Mouse (Mus musculus) midbrain, embryonic 13.5 days (tissue): ENCODE data around the gene St3gal6. TPM values are rescaled to one million over a fixed set of nuclear protein-coding genes. Genes with fewer than 3 reads are reported as not detected.
A peak's percentile ranks its signal among the peaks of the same experiment; 100 is the strongest.

Experiments used
- ATAC-seq: fragments of 200-750 bp; cut with Nextera tagmentation; 2 replicates; pipeline ENCODE4 v1.8.0; 2017; ENCODE audit warnings: mild to moderate bottlenecking, moderate TSS enrichment, moderate library complexity
- H3K27ac ChIP-seq: fragments of 300-500 bp; sonication (generic); 2 replicates; pipeline ENCODE4 v1.5.1; 2015; ENCODE audit warnings: inconsistent platforms, mild to moderate bottlenecking, moderate library complexity
- H3K27me3 ChIP-seq: fragments of 300-500 bp; sonication (generic); 2 replicates; pipeline ENCODE4 v1.6.1; 2015; ENCODE audit warnings: mild to moderate bottlenecking, inconsistent platforms
- H3K36me3 ChIP-seq: fragments of 300-500 bp; sonication (generic); 2 replicates; pipeline ENCODE4 v1.6.1; 2015; ENCODE audit warnings: mild to moderate bottlenecking, inconsistent platforms
- H3K4me1 ChIP-seq: fragments of 300-500 bp; sonication (generic); replicated peaks from 2 replicates; pipeline ENCODE4 v1.6.1; 2015; ENCODE audit warnings: inconsistent platforms
- H3K4me2 ChIP-seq: fragments of 300-500 bp; sonication (generic); replicated peaks from 2 replicates; pipeline ENCODE4 v1.6.1; 2015; ENCODE audit warnings: moderate library complexity, mild to moderate bottlenecking, inconsistent platforms
- H3K4me3 ChIP-seq: fragments of 300-500 bp; sonication (generic); replicated peaks from 2 replicates; pipeline ENCODE4 v1.5.1; 2015; ENCODE audit warnings: mild to moderate bottlenecking, inconsistent platforms
- H3K9ac ChIP-seq: fragments of 300-500 bp; sonication (generic); replicated peaks from 2 replicates; pipeline ENCODE4 v1.6.1; 2015; ENCODE audit warnings: mild to moderate bottlenecking, inconsistent platforms
- H3K9me3 ChIP-seq: fragments of 300-500 bp; sonication (generic); 2 replicates; pipeline ENCODE4 v1.6.1; 2016; ENCODE audit warnings: mild to moderate bottlenecking, inconsistent platforms
- WGBS: fragments of 180-500 bp; shearing (Covaris S2); methylation state at CpG from one replicate; pipeline ENCODE4 v1.1.7; 2015; 5-methylcytosine and 5-hydroxymethylcytosine counted together
- polyA plus RNA-seq: library from polyadenylated mRNA; unstranded; fragments of >200 nt; fragmentation: Nextera tagmentation; extraction: Ambion mirVana; gene quantifications from 2 replicates; pipeline ENCODE4 v1.2.1, GENCODE M21; 2015

St3gal6 gene
- polyA plus RNA-seq, 1 experiment from 2014 or later: 8.3 TPM

- no peak for ATAC-seq
- Histone ChIP-seq H3K9me3 (no peaks in the 10 kb centered on the region), H3K4me1 (peaks cover 6% of the 10 kb centered on the region), H3K4me2 (no peak overlapping the region), H3K4me3 (no peak overlapping the region), H3K27me3 (no peaks in the 10 kb centered on the region), H3K27ac (no peak overlapping the region), H3K9ac (no peak overlapping the region), H3K36me3 (no peaks in the 10 kb centered on the region)
- WGBS: 86% methylated on average over 7 of the region's 7 CpGs
These were observed 10.5 kb upstream of the St3gal6 start for GRCm38 (mm10) chr16:58534245-58535142.

- no peaks in the 10 kb centered on the region for H3K27me3 ChIP-seq
- no peak overlapping the region for H3K4me3 ChIP-seq
- no peaks in the 10 kb centered on the region for H3K9me3 ChIP-seq
- H3K9ac ChIP-seq: no peak overlapping the region
- 71% methylated on average over 5 of the region's 5 CpGs for WGBS
- no peak for ATAC-seq
- no peaks in the 10 kb centered on the region for H3K36me3 ChIP-seq
- peaks cover 6% of the 10 kb centered on the region for H3K4me1 ChIP-seq
- no peak overlapping the region for H3K27ac ChIP-seq
- no peak overlapping the region for H3K4me2 ChIP-seq
These were observed 9.7 kb upstream of the St3gal6 start for GRCm38 (mm10) chr16:58533742-58534141.

- ATAC-seq: no peak
- H3K36me3 ChIP-seq: no peaks in the 10 kb centered on the region
- H3K4me2 ChIP-seq: no peak overlapping the region
- H3K4me1 ChIP-seq: peaks cover 6% of the 10 kb centered on the region
- H3K27ac ChIP-seq: no peak overlapping the region
- 59% methylated on average over 2 of the region's 2 CpGs for WGBS
- no peak overlapping the region for H3K9ac ChIP-seq
- H3K9me3 ChIP-seq: no peaks in the 10 kb centered on the region
- H3K4me3 ChIP-seq: no peak overlapping the region
- no peaks in the 10 kb centered on the region for H3K27me3 ChIP-seq
These were observed 9.2 kb upstream of the St3gal6 start for GRCm38 (mm10) chr16:58533254-58533653.

- H3K9ac ChIP-seq: no peak overlapping the region
- H3K27ac ChIP-seq: no peak overlapping the region
- no peak overlapping the region for H3K4me3 ChIP-seq
- no peaks in the 10 kb centered on the region for H3K27me3 ChIP-seq
- H3K36me3 ChIP-seq: no peaks in the 10 kb centered on the region
- WGBS: 16% methylated on average over 3 of the region's 3 CpGs
- peak; percentile 85 for ATAC-seq
- H3K4me2 ChIP-seq: no peak overlapping the region
- H3K9me3 ChIP-seq: no peaks in the 10 kb centered on the region
- H3K4me1 ChIP-seq: peaks cover 6% of the 10 kb centered on the region
These were observed 8.5 kb upstream of the St3gal6 start for GRCm38 (mm10) chr16:58532511-58532910.

GRCm38 (mm10) chr16:58527817-58528216 lies 3.8 kb upstream of the St3gal6 start:
- WGBS: 85% methylated on average over 5 of the region's 5 CpGs
- Histone ChIP-seq H3K9ac (no peak overlapping the region), H3K4me3 (no peak overlapping the region), H3K4me2 (no peak overlapping the region), H3K4me1 (peaks cover 6% of the 10 kb centered on the region), H3K27me3 (0 out of 2 replicates have a peak, but pooled peaks cover 2% of the 10 kb centered on the region), H3K36me3 (no peaks in the 10 kb centered on the region), H3K9me3 (peaks cover 3% of the 10 kb centered on the region; the same call in 1 of the 2 replicates), H3K27ac (no peak overlapping the region)
- no peak for ATAC-seq

GRCm38 (mm10) chr16:58526729-58527128 lies 2.7 kb upstream of the St3gal6 start:
- Histone ChIP-seq H3K9me3 (peaks cover 3% of the 10 kb centered on the region; the same call in 1 of the 2 replicates), H3K27ac (no peak overlapping the region), H3K4me2 (no peak overlapping the region), H3K4me1 (peaks cover 7% of the 10 kb centered on the region; the same call in 1 of the 2 replicates), H3K9ac (no peak overlapping the region), H3K36me3 (no peaks in the 10 kb centered on the region), H3K27me3 (0 out of 2 replicates have a peak, but pooled peaks cover 2% of the 10 kb centered on the region), H3K4me3 (no peak overlapping the region)
- no peak for ATAC-seq
- WGBS: 86% methylated on average over 6 of the region's 6 CpGs

GRCm38 (mm10) chr16:58525832-58526231 lies 1.8 kb upstream of the St3gal6 start:
- Histone ChIP-seq H3K27me3 (peaks cover 6% of the 10 kb centered on the region; the same call in 1 of the 2 replicates), H3K4me1 (peaks cover 7% of the 10 kb centered on the region; the same call in 1 of the 2 replicates), H3K4me3 (no peak overlapping the region), H3K27ac (no peak overlapping the region), H3K4me2 (no peak overlapping the region), H3K36me3 (no peaks in the 10 kb centered on the region), H3K9me3 (peaks cover 3% of the 10 kb centered on the region; the same call in 1 of the 2 replicates), H3K9ac (no peak overlapping the region)
- ATAC-seq: no peak

- Histone ChIP-seq H3K27ac (peak overlapping the region; percentile 68), H3K4me3 (peak overlapping the region; percentile 68), H3K9me3 (peaks cover 3% of the 10 kb centered on the region; the same call in 1 of the 2 replicates), H3K9ac (peak overlapping the region; percentile 83), H3K27me3 (peaks cover 6% of the 10 kb centered on the region; the same call in 1 of the 2 replicates), H3K4me2 (peak overlapping the region; percentile 83), H3K36me3 (no peaks in the 10 kb centered on the region), H3K4me1 (peaks cover 7% of the 10 kb centered on the region; the same call in 1 of the 2 replicates)
- under 1% methylated on average over 58 of the region's 58 CpGs for WGBS
- ATAC-seq: peak; percentile 95
These were observed 791 bp downstream of the St3gal6 start for GRCm38 (mm10) chr16:58523044-58523859.

- WGBS: 0% methylated on average over 16 of the region's 16 CpGs
- ATAC-seq: peak; percentile 79
These were observed 1.4 kb downstream of the St3gal6 start for GRCm38 (mm10) chr16:58522677-58523043.

GRCm38 (mm10) chr16:58521900-58522299 lies 2.1 kb downstream of the St3gal6 start:
- ATAC-seq: no peak
- Histone ChIP-seq H3K9me3 (peaks cover 3% of the 10 kb centered on the region; the same call in 1 of the 2 replicates), H3K4me3 (peak overlapping the region; percentile 68), H3K9ac (0 out of 2 replicates have a peak overlapping the region, but pooled peaks have one; percentile 8), H3K36me3 (no peaks in the 10 kb centered on the region), H3K27ac (no peak overlapping the region), H3K4me2 (peak overlapping the region; percentile 83), H3K4me1 (peaks cover 7% of the 10 kb centered on the region; the same call in 1 of the 2 replicates), H3K27me3 (peaks cover 6% of the 10 kb centered on the region; the same call in 1 of the 2 replicates)
- 47% methylated on average over 7 of the region's 7 CpGs for WGBS

More at GRCm38 (mm10) chr16:58522677-58523043, 1.4 kb downstream of the St3gal6 start:
- Histone ChIP-seq H3K36me3 (no peaks in the 10 kb centered on the region), H3K27me3 (peaks cover 6% of the 10 kb centered on the region; the same call in 1 of the 2 replicates), H3K9ac (peak overlapping the region; percentile 83), H3K4me2 (peak overlapping the region; percentile 83), H3K27ac (peak overlapping the region; percentile 68), H3K9me3 (peaks cover 3% of the 10 kb centered on the region; the same call in 1 of the 2 replicates), H3K4me1 (peaks cover 7% of the 10 kb centered on the region; the same call in 1 of the 2 replicates), H3K4me3 (peak overlapping the region; percentile 68)

- Histone ChIP-seq H3K36me3 (no peaks in the 10 kb centered on the region), H3K27ac (no peak overlapping the region), H3K9ac (no peak overlapping the region), H3K4me2 (0 out of 2 replicates have a peak overlapping the region, but pooled peaks have one; percentile 13), H3K9me3 (peaks cover 3% of the 10 kb centered on the region; the same call in 1 of the 2 replicates), H3K4me3 (no peak overlapping the region), H3K27me3 (peaks cover 6% of the 10 kb centered on the region; the same call in 1 of the 2 replicates), H3K4me1 (peaks cover 7% of the 10 kb centered on the region; the same call in 1 of the 2 replicates)
- no peak for ATAC-seq
- 84% methylated on average over 4 of the region's 4 CpGs for WGBS
These were observed 2.9 kb downstream of the St3gal6 start for GRCm38 (mm10) chr16:58521182-58521581.
